Mouse (Mus musculus) limb, embryonic 12.5 days (tissue): ENCODE results near the gene Trp53i11. TPM values are rescaled to one million over a fixed set of nuclear protein-coding genes. Genes with fewer than 3 reads are reported as not detected.

Source experiments
- ATAC-seq: fragments of 200-750 bp; cut with Nextera tagmentation; 2 replicates; pipeline ENCODE4 v1.8.0; 2017; ENCODE audit warnings: low read depth, moderate TSS enrichment; ENCODE audit not compliant: insufficient number of reproducible peaks, insufficient read depth, low FRiP score, low TSS enrichment
- H3K27ac ChIP-seq: fragments of 300-500 bp; sonication (generic); 2 replicates; pipeline ENCODE4 v1.5.1; 2016; ENCODE audit warnings: mild to moderate bottlenecking, moderate library complexity
- H3K27me3 ChIP-seq: fragments of 300-500 bp; sonication (generic); 2 replicates; pipeline ENCODE4 v1.6.1; 2016; ENCODE audit warnings: mild to moderate bottlenecking, moderate library complexity
- H3K36me3 ChIP-seq: fragments of 300-500 bp; sonication (generic); 2 replicates; pipeline ENCODE4 v1.6.1; 2016; ENCODE audit warnings: mild to moderate bottlenecking, moderate library complexity
- H3K4me1 ChIP-seq: fragments of 300-500 bp; sonication (generic); replicated peaks from 2 replicates; pipeline ENCODE4 v1.6.1; 2016
- H3K4me2 ChIP-seq: fragments of 300-500 bp; sonication (generic); 2 replicates; pipeline ENCODE4 v1.6.1; 2016; ENCODE audit warnings: mild to moderate bottlenecking, moderate library complexity
- H3K4me3 ChIP-seq: fragments of 300-500 bp; sonication (generic); replicated peaks from 2 replicates; pipeline ENCODE4 v1.5.1; 2016; ENCODE audit warnings: mild to moderate bottlenecking
- H3K9ac ChIP-seq: fragments of 300-500 bp; sonication (generic); replicated peaks from 2 replicates; pipeline ENCODE4 v1.6.1; 2016; ENCODE audit warnings: mild to moderate bottlenecking, moderate library complexity
- H3K9me3 ChIP-seq: fragments of 300-500 bp; sonication (generic); 2 replicates; pipeline ENCODE4 v1.6.1; 2016; ENCODE audit warnings: mild to moderate bottlenecking, moderate library complexity
- WGBS: fragments of 180-500 bp; shearing (Covaris S2); methylation state at CpG from one replicate; pipeline ENCODE4 v1.1.7; 2016; 5-methylcytosine and 5-hydroxymethylcytosine counted together
- polyA plus RNA-seq: library from polyadenylated mRNA; unstranded; fragments of >200 nt; fragmentation: Nextera tagmentation; extraction: Ambion mirVana; gene quantifications from 2 replicates; pipeline ENCODE4 v1.2.1, GENCODE M21; 2016

Gene Trp53i11
- polyA plus RNA-seq, result 16.4 and 22.8 TPM in 2 replicates

DNA sequence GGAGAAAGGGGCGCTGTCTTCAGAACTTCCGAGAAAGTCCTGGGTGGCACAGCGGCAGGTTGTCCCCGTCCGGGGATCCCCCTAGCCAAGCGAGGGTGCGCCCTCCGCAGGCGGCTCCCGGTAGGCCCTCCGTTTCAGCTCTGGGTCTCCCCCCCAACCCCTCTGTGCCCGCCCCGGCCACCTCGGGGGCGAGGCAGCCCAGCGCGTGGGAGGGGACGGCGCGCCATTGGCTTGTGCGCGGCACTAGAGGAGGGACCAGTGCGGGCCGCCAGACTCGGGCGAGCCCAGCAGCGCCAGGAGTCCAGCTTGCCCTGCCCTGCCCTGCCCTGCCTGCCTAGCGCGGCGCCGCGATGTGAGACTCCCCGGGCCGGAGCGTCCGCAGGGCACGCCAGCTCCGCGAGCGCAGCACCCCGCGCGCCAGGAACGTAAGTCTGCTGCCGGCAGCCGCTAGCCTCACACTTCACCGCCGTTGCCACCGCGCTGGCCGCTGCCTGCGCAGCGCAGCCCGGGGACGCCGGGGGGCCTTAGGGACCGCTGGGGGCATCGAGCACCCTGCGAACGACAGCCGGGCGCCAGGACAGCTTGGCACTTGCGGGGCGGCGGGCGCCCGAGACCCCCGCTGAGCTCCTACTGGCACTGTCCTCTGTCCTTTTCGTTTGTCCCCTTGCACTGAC lies at the start of gene Trp53i11:
Trp53i11 (plus strand) TSS at position 226 of the 674 bp plus-strand sequence.
- under 1% methylated on average over 69 of the region's 69 CpGs for WGBS
- Histone ChIP-seq H3K9ac (peak within 1 kb of the TSS; percentile 74), H3K4me2 (peak within 1 kb of the TSS; percentile 100), H3K4me3 (peak within 1 kb of the TSS; percentile 73), H3K27ac (peak within 1 kb of the TSS; percentile 41; the same call in 1 of the 2 replicates), H3K4me1 (peaks cover 24% of the 10 kb centered on the region), H3K36me3 (no peaks in the 10 kb centered on the region), H3K9me3 (no peaks in the 10 kb centered on the region), H3K27me3 (peaks cover 73% of the 10 kb centered on the region)
- ATAC-seq, result peak; percentile 64; the same call in 1 of the 2 replicates

DNA sequence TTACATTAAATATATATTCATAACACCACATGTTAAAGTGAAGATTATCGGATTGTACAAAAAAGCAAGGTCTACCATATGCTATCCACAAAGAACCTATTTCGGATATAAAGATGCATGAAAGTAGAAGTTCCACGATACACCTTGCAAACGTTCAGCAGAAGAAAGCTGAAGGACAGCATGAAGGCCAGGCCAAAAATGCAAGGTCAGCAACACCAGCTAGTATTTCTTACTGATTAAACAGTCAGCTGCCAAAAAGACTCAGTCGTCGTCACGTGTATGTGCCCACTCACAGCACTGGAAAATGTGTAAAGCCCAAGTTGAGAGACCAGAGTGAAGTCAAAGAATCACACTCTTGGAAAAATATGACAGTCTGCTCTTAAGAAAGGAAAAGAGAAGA lies 47.9 kb upstream of the Trp53i11 start:
- ATAC-seq, result no peak
- Histone ChIP-seq H3K27ac (no peak overlapping the region), H3K4me3 (no peak overlapping the region)

DNA sequence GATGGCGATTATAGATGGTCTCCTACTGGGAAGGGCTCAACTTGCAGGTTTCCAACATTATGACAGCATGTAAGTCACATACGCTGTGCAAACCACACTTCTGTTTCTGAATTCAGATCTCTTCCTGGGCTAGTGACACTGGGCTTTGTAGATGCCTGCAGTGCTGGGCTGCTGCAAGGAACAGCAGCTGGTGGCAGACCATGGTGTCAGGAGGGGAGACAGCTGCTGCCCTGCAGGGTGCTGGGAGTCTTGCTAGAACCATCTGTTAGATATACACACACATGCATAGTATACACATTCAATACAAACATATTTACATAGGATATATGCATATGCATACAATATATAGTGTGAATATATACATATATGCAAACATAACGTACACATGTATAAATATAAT lies 46.0 kb upstream of the Trp53i11 start:
- Histone ChIP-seq H3K27me3 (no peaks in the 10 kb centered on the region), H3K9ac (no peak overlapping the region), H3K9me3 (no peaks in the 10 kb centered on the region), H3K36me3 (no peaks in the 10 kb centered on the region), H3K4me3 (no peak overlapping the region), H3K4me1 (no peaks in the 10 kb centered on the region), H3K4me2 (no peak overlapping the region), H3K27ac (no peak overlapping the region)
- 83% methylated on average over 3 of the region's 3 CpGs for WGBS
- ATAC-seq, result no peak

More for the DNA sequence above, 47.9 kb upstream of the Trp53i11 start:
- WGBS, result 90% methylated on average over 7 of the region's 7 CpGs
- no peaks in the 10 kb centered on the region for H3K4me1 ChIP-seq
- no peak overlapping the region for H3K9ac ChIP-seq
- no peak overlapping the region for H3K4me2 ChIP-seq
- H3K9me3 ChIP-seq, result no peaks in the 10 kb centered on the region
- H3K36me3 ChIP-seq, result no peaks in the 10 kb centered on the region
- no peaks in the 10 kb centered on the region for H3K27me3 ChIP-seq

DNA sequence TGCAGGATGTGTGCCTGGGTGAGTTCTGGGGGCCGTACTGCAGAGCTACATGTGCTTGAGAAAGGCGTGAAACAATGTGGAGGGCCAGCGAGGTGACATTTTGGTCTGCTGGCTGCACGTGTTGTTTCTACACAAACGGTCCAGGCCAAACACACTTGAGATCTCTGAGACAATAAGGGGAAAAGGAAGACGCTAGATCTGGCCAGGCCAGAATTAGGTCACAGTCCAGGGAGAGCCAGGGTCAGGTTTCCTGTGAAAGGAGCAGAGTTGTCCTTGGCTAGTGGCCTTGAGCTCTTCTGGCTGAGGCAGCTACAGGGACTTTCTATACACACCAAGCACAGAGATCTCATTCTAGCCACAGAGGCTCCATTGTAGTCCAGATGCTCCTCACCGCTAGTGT lies 44.7 kb upstream of the Trp53i11 start:
- no peaks in the 10 kb centered on the region for H3K36me3 ChIP-seq
- H3K9me3 ChIP-seq, result no peaks in the 10 kb centered on the region
- 0 out of 2 replicates have a peak, but pooled peaks cover 2% of the 10 kb centered on the region for H3K27me3 ChIP-seq
- H3K27ac ChIP-seq, result 0 out of 2 replicates have a peak overlapping the region, but pooled peaks have one; percentile 29
- no peaks in the 10 kb centered on the region for H3K4me1 ChIP-seq
- ATAC-seq, result no peak
- no peak overlapping the region for H3K4me2 ChIP-seq
- H3K9ac ChIP-seq, result no peak overlapping the region
- 65% methylated on average over 7 of the region's 7 CpGs for WGBS
- H3K4me3 ChIP-seq, result no peak overlapping the region

DNA sequence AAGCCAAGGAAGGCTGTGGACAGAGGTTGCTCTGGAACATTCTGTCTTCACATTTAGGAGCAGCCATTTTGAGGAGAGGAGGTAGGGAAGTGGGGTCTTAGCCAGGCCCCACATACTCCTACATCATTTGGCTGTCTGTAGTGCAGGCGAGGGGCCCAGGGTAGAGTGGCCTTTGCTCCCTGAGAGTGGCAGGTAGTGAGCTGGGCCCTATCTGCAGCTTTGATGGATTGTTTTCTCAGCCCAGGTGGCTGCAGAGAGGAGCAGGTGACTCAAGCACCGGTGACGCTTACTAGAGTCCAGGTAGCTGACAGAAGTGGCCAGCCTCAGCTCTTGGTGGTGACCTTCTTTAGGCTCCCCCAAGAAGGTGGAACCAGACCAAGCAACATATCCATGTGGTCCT lies 43.2 kb upstream of the Trp53i11 start:
- H3K27me3 ChIP-seq, result 0 out of 2 replicates have a peak, but pooled peaks cover 3% of the 10 kb centered on the region
- H3K4me2 ChIP-seq, result no peak overlapping the region
- H3K4me1 ChIP-seq, result no peaks in the 10 kb centered on the region
- H3K36me3 ChIP-seq, result no peaks in the 10 kb centered on the region
- ATAC-seq, result no peak
- 93% methylated on average over 3 of the region's 3 CpGs for WGBS
- no peaks in the 10 kb centered on the region for H3K9me3 ChIP-seq
- no peak overlapping the region for H3K9ac ChIP-seq
- H3K27ac ChIP-seq, result no peak overlapping the region
- H3K4me3 ChIP-seq, result no peak overlapping the region

DNA sequence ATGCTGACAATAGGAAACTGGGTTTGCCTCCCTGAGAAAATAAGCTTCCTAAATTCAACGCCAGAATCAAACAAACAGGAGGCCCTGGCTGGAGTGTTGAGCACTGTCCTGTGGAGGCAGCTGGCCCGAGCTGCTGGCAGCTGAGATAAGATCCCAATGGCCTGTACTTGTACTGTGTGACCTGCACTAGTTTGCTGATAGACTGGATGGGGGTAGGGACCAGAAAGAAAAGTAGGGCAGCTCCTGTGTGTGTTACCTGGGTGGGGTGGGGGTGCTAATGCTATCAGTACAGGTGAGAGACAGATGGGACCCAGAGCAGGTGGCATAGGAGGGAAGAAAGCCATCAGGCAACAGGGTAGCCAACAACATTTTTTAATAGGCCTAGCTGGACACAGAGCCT lies 37.3 kb upstream of the Trp53i11 start:
- Histone ChIP-seq H3K36me3 (no peaks in the 10 kb centered on the region), H3K9ac (no peak overlapping the region), H3K4me2 (no peak overlapping the region), H3K27ac (no peak overlapping the region), H3K9me3 (no peaks in the 10 kb centered on the region), H3K27me3 (peaks cover 7% of the 10 kb centered on the region; the same call in 1 of the 2 replicates), H3K4me3 (no peak overlapping the region), H3K4me1 (no peaks in the 10 kb centered on the region)
- 66% methylated on average over 2 of the region's 2 CpGs for WGBS
- ATAC-seq, result no peak

DNA sequence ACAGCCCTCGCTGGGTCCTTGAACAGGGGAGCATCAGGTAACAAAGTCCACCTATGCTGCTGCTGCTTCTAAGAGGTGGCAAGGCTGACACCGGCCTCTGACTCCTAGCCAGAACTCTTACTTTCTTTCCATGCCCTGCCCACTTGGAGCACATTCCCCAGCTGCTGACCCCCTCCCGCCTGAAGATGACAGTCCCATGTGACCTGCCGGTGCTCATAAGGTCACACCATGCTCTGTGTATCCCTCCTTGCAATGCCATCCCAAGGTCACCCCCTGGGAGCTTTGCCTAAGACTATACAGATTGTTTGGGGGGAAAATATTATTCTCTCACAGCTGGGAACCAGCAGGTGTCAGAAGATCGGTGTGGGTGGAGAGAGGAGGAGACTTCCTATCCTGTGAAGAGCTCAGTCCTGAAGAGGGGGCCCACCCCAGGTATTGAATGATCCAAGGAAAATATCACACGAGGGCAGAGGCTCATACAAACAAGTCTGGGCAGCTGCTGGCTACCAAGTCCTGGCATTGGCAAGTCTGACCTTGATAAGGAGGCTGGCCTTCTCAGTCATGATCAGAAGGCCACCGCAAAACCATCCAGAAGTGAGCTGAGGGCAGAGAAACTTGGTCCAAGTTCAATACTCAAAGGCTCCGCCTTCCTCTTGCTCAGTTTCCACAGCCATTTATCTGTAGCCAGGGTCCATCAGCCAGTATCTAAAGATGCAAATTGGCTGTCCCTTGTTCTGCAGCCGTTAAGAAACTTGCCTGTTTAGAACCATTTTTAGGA lies 36.5 kb upstream of the Trp53i11 start:
- WGBS, result 69% methylated on average over 9 of the region's 9 CpGs
- no peak overlapping the region for H3K4me3 ChIP-seq

DNA sequence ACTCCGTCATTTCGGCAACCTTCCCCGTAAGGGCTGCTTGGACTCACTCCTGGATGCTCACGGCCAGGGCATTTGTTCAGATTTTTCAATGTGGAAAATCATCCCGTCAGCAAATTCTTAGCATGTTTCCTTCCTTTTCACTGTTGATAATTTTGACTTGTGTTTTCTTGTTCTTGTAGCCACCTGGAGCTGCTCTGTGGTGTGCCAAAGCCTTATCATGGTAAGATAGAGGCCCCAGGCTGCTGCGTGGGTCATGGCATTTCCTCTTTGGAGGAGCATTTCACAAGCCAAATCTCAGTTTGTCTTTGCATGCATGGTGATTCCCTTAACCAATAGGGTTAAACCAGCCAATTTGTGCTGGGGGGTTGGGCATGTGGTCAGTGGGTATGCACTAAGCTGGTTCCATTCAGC lies 35.2 kb upstream of the Trp53i11 start:
- 81% methylated on average over 6 of the region's 6 CpGs for WGBS
- no peak for ATAC-seq

More for the DNA sequence above, 36.5 kb upstream of the Trp53i11 start:
- H3K9ac ChIP-seq, result no peak overlapping the region
- H3K4me1 ChIP-seq, result no peaks in the 10 kb centered on the region
- ATAC-seq, result no peak
- H3K27me3 ChIP-seq, result peaks cover 7% of the 10 kb centered on the region; the same call in 1 of the 2 replicates
- H3K36me3 ChIP-seq, result no peaks in the 10 kb centered on the region
- no peaks in the 10 kb centered on the region for H3K9me3 ChIP-seq
- H3K27ac ChIP-seq, result no peak overlapping the region
- no peak overlapping the region for H3K4me2 ChIP-seq

DNA sequence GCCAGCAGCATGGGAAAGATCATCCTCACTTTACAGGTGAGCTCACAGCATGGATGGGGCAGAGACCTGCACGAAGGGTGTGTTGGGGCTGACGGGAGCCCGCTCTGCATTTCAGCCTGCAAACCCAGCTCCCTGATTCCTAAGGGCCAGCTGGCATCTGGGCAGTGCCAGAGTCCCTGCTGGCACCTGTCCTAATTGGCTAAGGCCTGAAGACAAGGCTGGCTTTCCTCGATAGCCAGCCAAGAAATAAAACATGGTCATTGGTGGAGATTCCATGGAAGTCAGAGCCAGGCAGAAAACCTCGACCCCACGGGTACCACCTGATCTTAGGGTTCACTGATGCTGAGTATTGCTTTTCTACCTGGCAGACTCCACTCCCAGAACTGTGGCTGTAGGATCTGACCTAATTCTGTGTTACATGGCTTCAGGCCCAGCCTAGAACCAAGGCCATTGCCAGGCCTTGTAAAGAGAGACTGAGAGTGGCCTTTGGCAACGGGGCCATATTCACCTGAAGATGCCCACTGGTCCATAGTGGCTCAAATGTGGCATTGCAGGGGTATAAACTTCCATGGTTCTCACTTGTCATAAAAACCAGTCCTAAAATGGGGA lies 34.4 kb upstream of the Trp53i11 start:
- Histone ChIP-seq H3K4me2 (no peak overlapping the region), H3K36me3 (no peaks in the 10 kb centered on the region), H3K9me3 (no peaks in the 10 kb centered on the region), H3K27ac (no peak overlapping the region), H3K4me1 (no peaks in the 10 kb centered on the region), H3K4me3 (no peak overlapping the region), H3K9ac (no peak overlapping the region), H3K27me3 (peaks cover 4% of the 10 kb centered on the region; the same call in 1 of the 2 replicates)
- WGBS, result 85% methylated on average over 7 of the region's 7 CpGs
- no peak for ATAC-seq

More for the DNA sequence above, 35.2 kb upstream of the Trp53i11 start:
- Histone ChIP-seq H3K4me3 (no peak overlapping the region), H3K4me1 (no peaks in the 10 kb centered on the region), H3K36me3 (no peaks in the 10 kb centered on the region), H3K9me3 (no peaks in the 10 kb centered on the region), H3K4me2 (no peak overlapping the region), H3K27me3 (peaks cover 7% of the 10 kb centered on the region; the same call in 1 of the 2 replicates), H3K9ac (no peak overlapping the region), H3K27ac (no peak overlapping the region)

DNA sequence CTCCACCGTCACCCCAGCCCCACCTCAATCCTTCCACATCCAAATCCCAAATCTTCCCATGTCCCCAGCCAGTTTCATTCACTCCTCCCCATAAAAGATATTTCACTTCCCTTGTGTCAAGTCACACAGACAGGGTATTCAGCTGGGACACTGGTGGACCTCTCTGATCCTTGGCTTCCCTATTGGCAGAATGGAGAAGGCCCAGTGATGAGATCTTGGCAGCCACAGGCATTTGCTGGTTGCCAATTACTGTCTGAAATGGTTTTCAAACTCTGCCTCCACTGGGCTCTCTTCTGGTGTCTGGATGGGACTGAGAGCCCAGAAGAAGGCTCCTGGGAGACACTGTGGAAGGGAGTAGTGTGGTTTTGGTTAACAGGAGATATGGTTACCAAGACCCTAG lies 33.5 kb upstream of the Trp53i11 start:
- no peak for ATAC-seq
- peaks cover 4% of the 10 kb centered on the region; the same call in 1 of the 2 replicates for H3K27me3 ChIP-seq
- H3K4me3 ChIP-seq, result no peak overlapping the region
- H3K4me1 ChIP-seq, result no peaks in the 10 kb centered on the region
- no peak overlapping the region for H3K27ac ChIP-seq
- 91% methylated on average over 1 of the region's 1 CpGs for WGBS
- H3K9me3 ChIP-seq, result no peaks in the 10 kb centered on the region
- H3K4me2 ChIP-seq, result no peak overlapping the region
- H3K9ac ChIP-seq, result no peak overlapping the region
- no peaks in the 10 kb centered on the region for H3K36me3 ChIP-seq

DNA sequence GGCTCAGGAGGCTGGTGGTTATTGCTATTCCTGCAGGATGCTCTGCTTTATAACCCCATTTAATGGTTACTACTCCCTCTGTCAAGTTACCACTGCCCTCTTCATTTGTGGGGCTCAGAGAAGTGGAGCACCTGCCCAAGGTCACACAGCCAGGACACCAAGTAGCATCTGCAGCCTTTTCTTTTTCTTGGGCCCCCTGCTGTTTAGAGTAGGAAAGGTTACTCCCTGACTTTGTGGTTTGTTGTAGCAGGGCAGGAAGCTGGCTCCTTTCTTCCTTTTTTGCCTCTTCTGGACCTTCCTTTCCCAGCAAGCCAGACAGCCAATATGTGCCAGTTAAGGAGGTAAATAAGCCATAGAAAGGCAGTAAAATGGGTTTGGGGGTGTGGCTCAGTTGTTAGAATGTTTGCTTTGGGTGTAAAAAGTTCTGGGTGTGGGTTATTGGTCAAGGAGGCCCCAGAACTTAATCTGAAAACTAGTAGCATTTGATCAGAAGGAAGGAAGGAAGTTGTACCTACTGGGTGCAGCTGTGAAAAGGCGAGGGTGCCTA lies 32.8 kb upstream of the Trp53i11 start:
- 79% methylated on average over 1 of the region's 1 CpGs for WGBS
- no peak for ATAC-seq
- Histone ChIP-seq H3K27me3 (peaks cover 4% of the 10 kb centered on the region; the same call in 1 of the 2 replicates), H3K9me3 (no peaks in the 10 kb centered on the region), H3K36me3 (no peaks in the 10 kb centered on the region), H3K4me1 (no peaks in the 10 kb centered on the region), H3K27ac (no peak overlapping the region), H3K4me3 (no peak overlapping the region), H3K4me2 (no peak overlapping the region), H3K9ac (no peak overlapping the region)
